Mouse (Mus musculus) heart, embryonic 11.5 days (tissue): ENCODE measurements at regions not wholly inside any gene's neighbourhood (a gene's known extent, or its start where the extent isn't known, plus 50 kb on each side); places are given as distances from the start of the nearest gene placed in this dataset.

Experiments
- ATAC-seq: fragments of 200-750 bp; cut with Nextera tagmentation; replicated peaks from 2 replicates; pipeline ENCODE4 v1.8.0; 2017; ENCODE audit warnings: moderate library complexity; ENCODE audit not compliant: insufficient number of reproducible peaks, low FRiP score, low TSS enrichment
- H3K27ac ChIP-seq: fragments of 300-500 bp; sonication (generic); 2 replicates; pipeline ENCODE4 v1.5.1; 2014; ENCODE audit warnings: mild to moderate bottlenecking, low read depth, low read length
- H3K27me3 ChIP-seq: fragments of 300-500 bp; sonication (generic); 2 replicates; pipeline ENCODE4 v1.6.1; 2014; ENCODE audit warnings: mild to moderate bottlenecking, low read length, mixed read lengths; ENCODE audit not compliant: control insufficient read depth, insufficient read depth
- H3K36me3 ChIP-seq: fragments of 300-500 bp; sonication (generic); 2 replicates; pipeline ENCODE4 v1.6.1; 2014; ENCODE audit warnings: mild to moderate bottlenecking, low read length, moderate library complexity, mixed read lengths; ENCODE audit not compliant: control insufficient read depth, insufficient read depth
- H3K4me1 ChIP-seq: fragments of 300-500 bp; sonication (generic); 2 replicates; pipeline ENCODE4 v1.6.1; 2014; ENCODE audit warnings: low read length; ENCODE audit not compliant: control insufficient read depth, insufficient read depth
- H3K4me2 ChIP-seq: fragments of 300-500 bp; sonication (generic); 2 replicates; pipeline ENCODE4 v1.6.1; 2014; ENCODE audit warnings: mild to moderate bottlenecking, moderate library complexity
- H3K4me3 ChIP-seq: fragments of 300-500 bp; sonication (generic); 2 replicates; pipeline ENCODE4 v1.5.1; 2014; ENCODE audit warnings: low read depth, low read length
- H3K9ac ChIP-seq: fragments of 300-500 bp; sonication (generic); 2 replicates; pipeline ENCODE4 v1.6.1; 2014; ENCODE audit warnings: mild to moderate bottlenecking, low read depth, low read length, moderate library complexity
- H3K9me3 ChIP-seq: fragments of 300-500 bp; sonication (generic); replicated peaks from 2 replicates; pipeline ENCODE4 v1.6.1; 2016; ENCODE audit warnings: low read length; ENCODE audit not compliant: control insufficient read depth
- WGBS: fragments of 180-500 bp; shearing (Covaris S2); extraction: QIAGEN DNeasy Blood & Tissue Kit; methylation state at CpG from one replicate; pipeline ENCODE4 v1.1.7; 2014; ENCODE audit not compliant: insufficient replicate concordance; 5-methylcytosine and 5-hydroxymethylcytosine counted together

- no peaks in the 10 kb centered on the region for H3K27me3 ChIP-seq
- H3K9me3 ChIP-seq = no peaks in the 10 kb centered on the region
- no peak overlapping the region for H3K4me2 ChIP-seq
- 37% methylated on average over 6 of the region's 6 CpGs for WGBS
- H3K4me3 ChIP-seq = no peak overlapping the region
- no peak overlapping the region for H3K9ac ChIP-seq
- no peak overlapping the region for H3K27ac ChIP-seq
- no peak; the same call in 1 of the 2 replicates for ATAC-seq
- no peaks in the 10 kb centered on the region for H3K4me1 ChIP-seq
- no peaks in the 10 kb centered on the region for H3K36me3 ChIP-seq
These were observed 54.0 kb upstream of the Bank1 start for GRCm38 (mm10) chr3:136379741-136380398.

GRCm38 (mm10) chr3:136376893-136377292, 51.0 kb upstream of the Bank1 start:
- no peak overlapping the region for H3K27ac ChIP-seq
- H3K4me1 ChIP-seq = no peaks in the 10 kb centered on the region
- H3K9me3 ChIP-seq = no peaks in the 10 kb centered on the region
- no peaks in the 10 kb centered on the region for H3K36me3 ChIP-seq
- no peak overlapping the region for H3K4me3 ChIP-seq
- no peak for ATAC-seq
- H3K4me2 ChIP-seq = no peak overlapping the region
- H3K9ac ChIP-seq = no peak overlapping the region
- 70% methylated on average over 4 of the region's 4 CpGs for WGBS
- no peaks in the 10 kb centered on the region for H3K27me3 ChIP-seq
